Mouse (Mus musculus) stomach, adult 2 months (tissue): ENCODE measurements around the gene Gm3594. TPM values are rescaled to one million over a fixed set of nuclear protein-coding genes. Genes with fewer than 3 reads are reported as not detected.

Experiments used
- polyA plus RNA-seq: library from polyadenylated mRNA; depleted of rRNA; stranded (reverse); fragments of >200 nt; gene quantifications from 2 replicates; pipeline ENCODE4 v1.2.3, GENCODE M21; 2012; rRNA removed

Gm3594 gene
- not detected in 2 replicates for polyA plus RNA-seq

GRCm38 (mm10) chr14:6444511-6444910 lies at the start of gene Gm3594:
Gene Gm3594, minus strand, starts transcription at chr14:6444611.

GRCm38 (mm10) chr14:6412382-6412781 lies 32.0 kb downstream of the Gm3594 start, which contains the start of gene Gm3591:
Gene Gm3591, minus strand, starts transcription at chr14:6412482.

GRCm38 (mm10) chr14:6390219-6390618 lies 54.2 kb downstream of the Gm3594 start, which contains the start of gene Gm16440:
Gene Gm16440, minus strand, starts transcription at chr14:6390319.

Other genes with a start within 250 kb of the Gm3594 start
- gene Gm21560, start 225.3 kb downstream of the Gm3594 start, polyA plus RNA-seq: not detected in 2 replicates
- gene Gm3411, start 157.4 kb downstream of the Gm3594 start, polyA plus RNA-seq: 0.04 TPM in 1 of 2 replicates, not detected in the other
- not detected in 2 replicates for gene Gm21103, start 139.8 kb downstream of the Gm3594 start, polyA plus RNA-seq
- gene Gm3618, start 100.9 kb downstream of the Gm3594 start, polyA plus RNA-seq: not detected in 2 replicates
- not detected in 2 replicates for gene Gm16440, start 54.3 kb downstream of the Gm3594 start, polyA plus RNA-seq
- gene Gm3591, start 32.1 kb downstream of the Gm3594 start, polyA plus RNA-seq: 0.04 TPM in 1 of 2 replicates, not detected in the other
- gene Gm8356, start 92.7 kb upstream of the Gm3594 start, polyA plus RNA-seq: not detected in 2 replicates
- gene Gm3629, start 146.0 kb upstream of the Gm3594 start, polyA plus RNA-seq: not detected in 2 replicates
- not detected in 2 replicates for gene Gm3460, start 177.8 kb upstream of the Gm3594 start, polyA plus RNA-seq
- not detected in 2 replicates for gene Gm10251, start 239.6 kb upstream of the Gm3594 start, polyA plus RNA-seq